Comparison of ENCODE assay signal across 9 mouse cellular contexts in genomic region chr11:118793639-118794021, GRCm38 (mm10).
DNase-seq lines count a peak whose midpoint lies in the region; ATAC-seq and TF ChIP-seq lines count a peak whose summit lies in the region.
"Had no signal": no experiment of that assay in that cellular context is flagged by ENCODE, and none has a peak within 500 bp of the region (broad histone marks: within the 10 kb centered on the region; RNA-seq: fewer than 3 reads in every experiment).

No protein-coding gene starts in this region.

- no peak overlapping the region for H3K4me3 ChIP-seq in neural tube, embryonic 15.5 days (replicated peaks)
- H3K4me3 ChIP-seq in heart, embryonic 10.5 days = no peak overlapping the region
- H3K4me3 ChIP-seq in liver, embryonic 11.5 days (ENCODE audit: low read depth, low read length) = no peak overlapping the region
- no peak overlapping the region for H3K4me3 ChIP-seq in heart, adult 2 months

- no peak for TF ChIP-seq EP300 in heart, adult 2 months (IDR thresholded peaks at IDR 0.05; ENCODE audit: insufficient read depth, low read depth, low read length)

- peak; percentile 77 to 87 for DNase-seq in cerebellum, postnatal 10 days
- DNase-seq in layer of hippocampus, postnatal 36 days = peak; percentile 83 to 84
- DNase-seq in heart, embryonic 10.5 days (ENCODE audit: low spot score) = no peak
- DNase-seq in adrenal gland, adult (ENCODE audit: inconsistent age in 2 of 2, low spot score in 1 of 2) = no peak
- no peak for DNase-seq in liver, embryonic 11.5 days (ENCODE audit: low spot score)
- DNase-seq in heart, adult 2 months = no peak

- no peaks in the 10 kb centered on the region for H3K79me2 ChIP-seq in heart, adult 2 months (replicated peaks; ENCODE audit: control insufficient read depth, insufficient read depth, low read length)

- H3K36me3 ChIP-seq in neural tube, embryonic 15.5 days = no peaks in the 10 kb centered on the region
- H3K36me3 ChIP-seq in heart, embryonic 10.5 days = no peaks in the 10 kb centered on the region
- H3K36me3 ChIP-seq in liver, embryonic 11.5 days (ENCODE audit: control insufficient read depth, insufficient read depth, low read length) = no peaks in the 10 kb centered on the region
- H3K36me3 ChIP-seq in heart, adult 2 months (ENCODE audit: control insufficient read depth, insufficient read depth, low read length) = no peaks in the 10 kb centered on the region

- no peaks in the 10 kb centered on the region for H3K9me3 ChIP-seq in neural tube, embryonic 15.5 days (replicated peaks)
- no peaks in the 10 kb centered on the region for H3K9me3 ChIP-seq in heart, embryonic 10.5 days
- no peaks in the 10 kb centered on the region for H3K9me3 ChIP-seq in liver, embryonic 11.5 days (ENCODE audit: control insufficient read depth, low read length)

- TF ChIP-seq POLR2A in heart, adult 2 months (IDR thresholded peaks at IDR 0.05; ENCODE audit: insufficient read depth, low read depth, low read length) = no peak

- intact Hi-C loops in heart, adult 2 months (cut with DNase I) = no loop called here

- peak overlapping the region; percentile 23 for H3K9ac ChIP-seq in neural tube, embryonic 15.5 days (replicated peaks)
- no peak overlapping the region for H3K9ac ChIP-seq in liver, embryonic 11.5 days (ENCODE audit: low read depth, low read length)
- H3K9ac ChIP-seq in heart, adult 2 months (ENCODE audit: low read depth, low read length) = no peak overlapping the region

- peak overlapping the region; percentile 11; the same call in 1 of the 2 replicates for H3K4me2 ChIP-seq in neural tube, embryonic 15.5 days
- H3K4me2 ChIP-seq in liver, embryonic 11.5 days = no peak overlapping the region

- WGBS in neural tube, embryonic 15.5 days = 20% methylated on average over 16 of the region's 16 CpGs
- WGBS in heart, embryonic 10.5 days = 86% methylated on average over 16 of the region's 16 CpGs
- WGBS in liver, embryonic 11.5 days = 80% methylated on average over 16 of the region's 16 CpGs
- 82% methylated on average over 16 of the region's 16 CpGs for WGBS in heart, adult 2 months

- no peak for TF ChIP-seq CTCF in heart, adult 2 months (IDR thresholded peaks at IDR 0.05)

- peak overlapping the region; percentile 87 for H3K27ac ChIP-seq in neural tube, embryonic 15.5 days (replicated peaks)
- H3K27ac ChIP-seq in heart, embryonic 10.5 days = no peak overlapping the region
- no peak overlapping the region for H3K27ac ChIP-seq in liver, embryonic 11.5 days (ENCODE audit: low read depth, low read length)
- H3K27ac ChIP-seq in heart, adult 2 months = no peak overlapping the region

- H3K27me3 ChIP-seq in neural tube, embryonic 15.5 days (replicated peaks) = no peaks in the 10 kb centered on the region
- peaks cover 10% of the 10 kb centered on the region; the same call in 1 of the 2 replicates for H3K27me3 ChIP-seq in heart, embryonic 10.5 days (ENCODE audit: insufficient read depth, poor library complexity, severe bottlenecking)
- H3K27me3 ChIP-seq in liver, embryonic 11.5 days (replicated peaks; ENCODE audit: control insufficient read depth, insufficient read depth, low read length) = no peaks in the 10 kb centered on the region
- no peaks in the 10 kb centered on the region for H3K27me3 ChIP-seq in heart, adult 2 months (ENCODE audit: control insufficient read depth, insufficient read depth, low read length)
- H3K27me3 ChIP-seq: Patski had no signal

- peak; percentile 25; the same call in 1 of the 2 replicates for ATAC-seq in frontal cortex, adult (ENCODE audit: low TSS enrichment)
- ATAC-seq in neural tube, embryonic 15.5 days (ENCODE audit: low FRiP score) = peak; percentile 60
- ATAC-seq in liver, embryonic 11.5 days (replicated peaks; ENCODE audit: low FRiP score) = no peak
- ATAC-seq: Patski had no signal

- peaks cover 50% of the 10 kb centered on the region for H3K4me1 ChIP-seq in neural tube, embryonic 15.5 days
- H3K4me1 ChIP-seq in heart, embryonic 10.5 days = peaks cover 36% of the 10 kb centered on the region
- H3K4me1 ChIP-seq in liver, embryonic 11.5 days (replicated peaks; ENCODE audit: control insufficient read depth, insufficient read depth, low read length) = no peaks in the 10 kb centered on the region
- no peaks in the 10 kb centered on the region for H3K4me1 ChIP-seq in heart, adult 2 months (ENCODE audit: control insufficient read depth, insufficient read depth, low read length)

Comparison
In these comparisons a context has a peak if more than half of its experiments do, and no peak if none do; other contexts are left out.
1. DNase-seq: peak in cerebellum, postnatal 10 days (2 of 2) and layer of hippocampus, postnatal 36 days (2 of 2); none in heart, embryonic 10.5 days (single experiment), adrenal gland, adult (0 of 2), liver, embryonic 11.5 days (single experiment) and heart, adult 2 months (0 of 2).